In genomic region chr6:71030541-71030940, GRCm38 (mm10) we compare ENCODE assay signal across 8 mouse cellular contexts.
DNase-seq lines count a peak whose midpoint lies in the region.

No protein-coding gene starts in this region.

- peak; percentile 13 to 16 for DNase-seq in heart, postnatal 14 days
- DNase-seq in heart, adult 8-10 months (ENCODE audit: low spot score): no peak
- peak; percentile 23 for DNase-seq in 416B (ENCODE audit: low read depth)
- DNase-seq in ES-CJ7 (ENCODE audit: low read depth, low spot score): peak; percentile 64
- peak; percentile 23 for DNase-seq in kidney, postnatal 10 days
- DNase-seq in urinary bladder, postnatal 25 days (ENCODE audit: low spot score): no peak
- no peak for DNase-seq in yolk sac, embryonic 10.5 days (ENCODE audit: low spot score)
- DNase-seq in ovary, postnatal 10 days (ENCODE audit: low spot score): no peak

- intact Hi-C loops in heart, postnatal 14 days (cut with DNase I): loop anchor here (2.0 kb wide), 1 partner anchor 94 kb away; no protein-coding TSS in a partner anchor

Comparison
In these comparisons a context has a peak if more than half of its experiments do, and no peak if none do; other contexts are left out.
1. DNase-seq: peak in heart, postnatal 14 days (2 of 2), 416B (single experiment), ES-CJ7 (single experiment) and kidney, postnatal 10 days (single experiment); none in heart, adult 8-10 months (single experiment), urinary bladder, postnatal 25 days (single experiment), yolk sac, embryonic 10.5 days (single experiment) and ovary, postnatal 10 days (single experiment).